Mouse (Mus musculus): ENCODE measurements around the gene Herc3. TPM values are rescaled to one million over a fixed set of nuclear protein-coding genes. Genes with fewer than 3 reads are reported as not detected.

The Herc3 gene
- total RNA-seq, 2 experiments from 2014 or later, result 57.3 to 63.8 TPM

DNA sequence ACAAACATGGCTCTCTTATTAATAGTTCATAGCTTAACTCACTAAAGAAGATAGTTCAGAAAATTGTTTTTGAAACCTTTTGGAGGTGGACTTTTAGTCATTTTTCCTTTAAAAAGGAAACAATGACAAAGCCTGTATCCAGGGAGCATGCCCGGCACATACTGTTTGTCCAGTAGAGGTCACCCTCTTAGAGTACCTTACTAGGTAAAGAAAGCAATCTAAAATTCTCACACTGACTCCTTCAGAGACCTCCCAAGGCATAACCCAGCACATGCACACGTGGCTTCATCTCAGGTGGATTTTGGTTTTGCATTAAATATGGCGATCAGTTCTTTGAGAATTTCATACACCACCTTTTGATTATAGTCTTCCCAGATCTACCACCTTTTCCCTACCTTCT, 90.4 kb downstream of the Herc3 start:
- DNase-seq, result peak in 1 of 2 experiments; percentile 42

DNA sequence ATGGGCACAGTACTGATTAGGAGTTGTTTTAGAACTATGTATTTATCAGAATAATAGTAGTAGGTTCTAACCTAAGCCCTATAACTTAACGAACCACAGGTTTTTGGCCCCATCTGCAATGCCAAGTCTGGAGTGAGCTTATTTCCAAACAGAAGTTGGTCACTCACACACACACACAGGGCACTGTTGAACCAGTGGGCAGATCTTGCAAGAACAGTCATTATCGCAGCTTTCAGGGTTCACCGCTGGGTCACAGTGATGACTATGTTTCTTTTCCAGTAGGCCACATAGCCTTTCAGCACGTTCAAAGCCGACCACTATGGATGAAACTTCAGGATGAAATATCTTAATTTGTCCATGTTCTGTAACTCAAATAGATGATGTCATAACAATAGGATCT, 91.2 kb downstream of the Herc3 start:
- no peak for DNase-seq

DNA sequence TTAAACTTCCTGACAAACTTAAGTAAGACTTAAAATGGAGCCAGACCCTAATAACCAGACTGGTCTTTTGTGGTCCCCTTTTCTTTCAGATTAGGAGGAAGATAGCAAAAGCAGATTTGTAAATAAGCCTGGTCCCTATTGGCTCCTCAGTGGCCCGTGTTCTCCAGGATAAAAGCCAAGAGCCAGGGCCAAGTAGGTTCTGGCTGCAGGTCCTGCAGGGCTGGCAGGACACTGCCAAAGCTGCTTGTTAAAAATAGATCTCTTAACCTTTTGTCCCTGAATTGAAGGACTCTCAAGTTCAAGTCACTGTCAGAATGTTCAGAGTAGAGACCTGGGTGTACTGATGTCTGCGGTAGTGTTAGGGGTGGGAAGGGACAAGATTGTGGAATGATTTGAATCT, 96.6 kb downstream of the Herc3 start:
- peak; percentile 71 to 81 for DNase-seq

DNA sequence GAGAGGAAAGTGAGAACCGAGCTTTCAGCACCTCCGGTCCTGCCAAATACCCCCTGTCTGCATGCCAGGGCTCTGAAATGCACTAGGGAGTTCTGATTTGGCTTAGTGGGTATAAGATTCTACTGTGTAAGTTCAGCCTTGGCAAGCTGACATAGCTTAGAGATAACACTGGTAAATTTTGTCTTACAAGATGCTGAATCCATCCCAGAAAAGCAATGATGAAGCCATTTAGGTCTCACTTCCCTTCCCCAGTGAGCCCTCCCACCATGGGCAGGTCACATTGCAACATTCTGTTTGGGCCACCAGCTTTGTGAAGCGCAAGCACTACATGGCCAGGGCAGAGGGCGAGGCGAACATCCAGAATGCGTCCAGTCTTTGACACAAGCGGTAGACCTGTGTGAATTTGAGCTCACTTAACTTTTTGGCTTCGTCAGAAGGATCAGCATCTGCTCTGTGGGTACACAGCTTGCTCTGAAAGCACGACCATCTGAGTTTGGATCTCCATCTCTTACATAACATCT, 98.7 kb downstream of the Herc3 start:
- peak; percentile 76 to 80 for DNase-seq

DNA sequence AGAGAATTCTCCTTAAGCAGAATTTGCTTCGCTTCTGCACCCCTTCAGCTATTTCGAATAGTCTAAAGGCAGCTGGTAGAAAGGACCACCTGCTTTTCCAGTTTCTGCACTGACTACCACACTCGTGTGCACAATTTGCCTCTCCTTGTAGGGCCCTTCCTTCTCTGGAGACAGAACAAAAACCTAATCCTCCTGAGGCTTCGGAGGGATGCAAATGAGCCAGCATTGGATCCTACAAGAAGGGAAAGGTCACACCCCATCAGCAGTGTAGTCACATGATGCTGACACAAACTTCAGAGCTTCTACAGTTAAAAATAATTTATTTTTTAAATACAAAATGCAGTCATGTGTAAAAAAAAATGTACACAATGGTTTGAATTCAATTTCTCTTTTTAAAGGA, 99.9 kb downstream of the Herc3 start:
- DNase-seq, result no peak

DNA sequence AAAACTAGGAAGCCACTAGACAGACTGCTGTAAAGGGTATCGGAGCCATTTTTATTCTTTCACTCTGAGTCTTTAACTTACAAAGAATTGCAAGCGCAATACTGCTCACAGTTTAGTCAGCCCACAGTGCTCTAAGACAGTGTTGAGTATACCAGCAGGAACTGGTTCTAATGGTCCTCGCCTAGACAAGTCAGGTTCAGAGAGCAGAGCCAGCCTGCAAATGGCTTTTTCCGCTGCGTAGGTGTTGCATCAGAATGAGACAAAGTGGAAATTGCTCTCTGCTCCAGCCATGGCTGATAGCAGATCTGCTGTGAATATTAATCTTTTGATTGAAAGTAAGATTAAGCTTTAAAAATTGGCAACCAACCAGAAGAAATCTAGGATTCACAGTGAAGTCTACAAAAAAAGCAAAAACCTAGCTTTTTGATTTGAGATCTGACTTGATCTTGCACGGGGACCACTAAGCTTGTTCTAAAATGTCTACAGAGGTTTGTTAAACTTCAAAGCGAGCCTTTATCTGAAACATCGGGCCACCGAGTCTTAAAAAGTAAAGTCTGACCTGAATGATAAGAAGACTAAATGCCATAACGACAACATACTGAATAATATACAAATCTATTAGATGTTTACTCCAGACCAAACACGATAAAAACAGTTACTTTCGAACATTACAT, 101.4 kb downstream of the Herc3 start:
- DNase-seq, result no peak

DNA sequence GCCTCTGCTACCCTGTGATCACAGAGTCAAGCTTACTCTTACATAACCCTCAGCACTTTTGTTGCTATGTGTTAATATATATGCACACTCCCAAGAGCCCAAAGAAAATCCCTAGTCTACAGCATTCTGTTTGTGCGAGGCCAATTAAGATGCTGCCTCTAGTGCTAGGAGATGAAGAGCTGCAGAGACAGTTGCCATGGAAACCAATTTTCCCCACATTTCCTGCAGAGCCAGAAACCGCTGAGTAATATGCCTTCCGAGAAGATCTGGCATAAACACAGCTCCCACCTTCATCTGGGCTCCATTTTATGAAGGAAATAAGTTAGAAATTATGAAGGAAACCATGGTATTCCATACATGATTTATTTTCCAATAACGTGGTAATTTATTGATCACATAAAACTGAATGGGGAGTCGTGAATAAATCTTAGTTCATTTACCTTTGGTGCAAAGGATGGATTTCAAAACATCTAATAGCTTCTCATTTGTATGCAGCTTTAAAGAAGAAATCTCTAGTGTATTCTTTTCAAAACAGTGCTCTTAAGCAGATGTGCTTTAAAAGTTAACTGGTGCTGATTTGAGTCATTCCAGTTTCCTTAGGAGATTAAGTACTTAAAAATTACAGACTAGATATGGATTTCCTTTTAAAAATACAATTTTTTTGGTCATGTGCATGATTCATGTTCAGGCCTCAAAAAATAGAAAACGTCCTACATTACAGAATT, 102.1 kb downstream of the Herc3 start:
- DNase-seq, result no peak

DNA sequence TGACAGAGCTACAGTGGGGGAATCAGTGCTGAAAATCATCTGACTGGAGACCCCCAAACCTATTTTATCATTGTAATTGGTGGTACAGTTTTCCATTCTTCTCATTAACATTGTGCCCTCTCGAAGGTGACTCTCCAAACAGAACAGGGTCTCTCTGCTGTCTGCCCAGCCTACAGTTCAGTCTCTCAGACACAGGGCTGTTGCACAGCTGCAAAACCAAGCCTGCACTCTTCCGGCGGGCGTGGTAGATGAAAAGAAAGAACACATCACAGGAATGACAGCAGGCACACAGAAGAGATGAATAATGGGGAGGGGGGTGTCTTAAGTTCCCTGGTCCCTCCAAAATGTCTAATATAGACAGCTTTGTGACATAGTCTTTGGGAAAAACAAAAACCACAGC, 102.9 kb downstream of the Herc3 start:
- no peak for DNase-seq

DNA sequence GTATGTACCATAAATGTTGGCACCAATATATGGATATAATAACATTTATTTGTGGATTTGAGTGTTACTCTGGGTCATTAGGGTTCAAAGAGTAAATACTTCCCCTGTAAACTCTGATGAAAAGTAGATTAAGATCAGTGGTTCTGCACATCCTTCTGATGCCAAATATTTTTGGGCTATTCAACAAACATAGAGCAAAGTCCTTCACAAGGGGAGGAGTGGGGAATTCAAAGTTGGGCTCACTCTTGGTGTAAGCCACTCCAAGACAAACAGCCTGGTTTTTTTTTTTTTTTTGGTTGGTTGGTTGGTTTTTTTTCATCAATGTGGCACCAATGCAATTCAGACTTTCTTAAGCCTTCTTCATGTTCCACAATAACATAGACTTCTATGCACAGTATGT, 106.5 kb downstream of the Herc3 start:
- DNase-seq, result no peak

DNA sequence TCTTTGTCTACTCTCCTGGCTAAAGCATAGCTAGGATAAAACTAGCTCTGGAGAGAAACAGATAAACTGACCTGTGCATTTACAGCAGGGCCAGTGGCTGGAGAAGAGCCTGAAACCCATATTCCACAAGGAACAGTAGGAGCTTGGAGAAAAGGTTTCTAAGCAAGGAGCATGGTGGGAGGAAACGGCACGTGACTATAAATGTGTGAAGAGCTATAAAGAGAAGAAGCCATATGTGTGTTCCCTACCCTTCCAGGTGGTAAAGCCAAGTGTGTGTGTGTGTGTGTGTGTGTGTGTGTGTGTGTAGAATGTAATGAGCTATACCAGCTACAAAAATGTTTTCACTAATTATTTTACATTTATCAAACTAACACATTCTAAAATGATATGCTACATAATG, 111.0 kb downstream of the Herc3 start:
- no peak for DNase-seq

DNA sequence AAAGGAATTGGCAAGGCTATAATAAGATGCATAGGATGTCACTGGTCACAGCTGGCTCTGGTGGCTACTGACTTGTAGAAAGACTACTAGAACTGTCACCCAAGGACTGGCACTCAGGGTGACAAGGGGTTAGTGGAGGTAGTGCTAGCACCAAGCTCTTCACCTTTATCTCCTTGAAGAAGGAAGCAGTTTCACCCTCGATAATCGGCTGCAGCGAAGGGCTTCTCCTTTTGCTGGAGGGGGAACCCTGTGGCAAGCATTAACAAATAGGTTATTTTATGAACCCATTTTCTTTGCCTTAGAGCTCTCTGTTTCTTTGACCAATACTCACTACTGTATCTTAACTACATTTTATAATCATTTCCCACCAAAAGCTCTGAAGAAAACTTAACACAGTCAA, 112.7 kb downstream of the Herc3 start:
- no peak for DNase-seq

DNA sequence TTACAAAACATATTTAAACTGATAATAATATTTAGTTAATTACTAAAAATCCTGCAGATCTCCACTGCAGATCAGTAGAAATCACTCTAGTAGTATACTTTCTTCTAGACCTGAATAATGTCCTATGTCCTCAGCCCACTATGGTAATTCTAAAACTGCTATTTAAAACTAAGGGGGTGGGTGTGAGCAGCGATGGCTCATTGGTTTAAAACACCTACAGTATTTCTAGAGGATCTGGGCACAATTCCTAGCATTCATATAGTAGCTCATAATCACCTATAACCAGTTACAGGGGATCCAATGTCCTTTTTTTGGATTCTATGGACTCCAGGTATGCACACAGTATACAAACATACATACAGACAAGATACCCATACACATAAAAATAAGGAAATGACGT, 115.0 kb downstream of the Herc3 start:
- no peak for DNase-seq

DNA sequence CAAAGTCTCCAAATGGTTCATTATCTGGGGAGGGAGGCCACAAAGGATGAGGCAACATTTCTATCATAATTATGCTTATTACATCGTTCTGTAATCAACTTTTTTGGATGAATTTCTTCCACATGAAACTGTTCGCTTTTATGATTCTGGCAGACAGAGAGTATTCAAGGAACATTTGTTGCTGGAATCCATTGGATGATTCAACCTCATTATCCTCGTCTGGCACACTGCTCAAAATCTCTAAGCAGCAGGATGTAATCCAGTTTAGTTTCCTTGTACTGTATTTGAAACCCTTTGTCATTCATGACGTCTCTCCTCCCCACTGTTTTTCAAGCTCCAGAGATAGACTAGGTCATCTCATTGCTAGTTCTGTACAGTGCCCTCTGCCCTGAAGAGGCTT, 115.6 kb downstream of the Herc3 start:
- DNase-seq, result peak in 1 of 2 experiments; percentile 19

DNA sequence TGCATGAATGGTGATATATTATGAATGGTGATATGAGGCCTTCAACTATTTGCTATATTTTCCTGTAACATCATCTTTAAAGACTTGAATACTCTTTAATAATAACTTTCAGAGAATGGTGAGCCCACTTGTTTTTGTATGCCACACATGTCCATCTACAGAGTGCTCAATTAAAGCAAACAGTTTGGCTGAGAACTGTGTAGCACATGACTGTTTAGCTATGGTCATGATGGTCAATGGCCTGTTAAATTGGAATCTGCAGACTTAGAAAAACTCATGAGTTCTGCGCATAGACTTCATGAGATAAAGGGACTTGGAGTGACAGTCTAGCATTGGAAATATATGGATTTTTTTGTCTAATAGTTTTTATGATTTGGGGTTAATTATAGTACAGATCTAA, 119.1 kb downstream of the Herc3 start:
- no peak for DNase-seq

DNA sequence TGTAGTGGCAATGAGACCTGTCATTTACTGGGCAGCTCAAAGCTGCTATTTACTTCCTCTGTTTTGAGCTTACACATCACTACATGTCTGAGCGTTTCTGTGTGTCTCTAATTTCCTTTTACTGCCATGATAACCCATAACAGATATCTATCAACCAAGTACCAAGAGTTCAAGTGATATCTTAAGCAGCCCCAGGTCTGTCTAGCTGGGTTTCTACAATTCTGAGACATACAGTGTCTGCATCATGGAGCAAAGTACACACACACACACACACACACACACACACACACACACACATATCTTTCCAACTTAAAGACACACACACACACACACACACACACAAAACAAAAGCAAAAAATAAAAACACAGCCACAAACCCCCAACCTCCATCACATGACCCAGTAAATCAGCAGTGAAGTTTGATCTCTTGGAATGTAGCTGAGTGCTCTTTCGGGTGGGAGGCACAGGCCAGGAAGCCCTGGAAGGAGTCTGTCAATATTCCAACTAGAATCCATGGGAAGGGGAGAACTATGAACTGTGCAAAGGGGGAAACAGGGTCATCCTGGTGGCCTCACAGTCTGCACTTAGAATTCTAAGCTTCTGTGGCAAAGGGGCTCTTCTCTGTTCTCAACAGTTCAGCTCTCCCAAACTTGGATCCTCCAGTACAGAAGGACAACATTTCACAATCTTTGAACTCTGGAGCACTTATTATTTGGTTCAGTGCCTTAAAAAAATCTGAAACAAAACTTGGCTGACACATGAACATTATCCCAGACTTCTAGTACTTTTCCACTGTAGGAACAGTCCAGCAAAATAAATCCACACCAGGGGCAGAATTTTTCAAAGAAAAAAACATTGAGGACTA, 120.1 kb downstream of the Herc3 start:
- DNase-seq, result peak in 1 of 2 experiments; percentile 38

DNA sequence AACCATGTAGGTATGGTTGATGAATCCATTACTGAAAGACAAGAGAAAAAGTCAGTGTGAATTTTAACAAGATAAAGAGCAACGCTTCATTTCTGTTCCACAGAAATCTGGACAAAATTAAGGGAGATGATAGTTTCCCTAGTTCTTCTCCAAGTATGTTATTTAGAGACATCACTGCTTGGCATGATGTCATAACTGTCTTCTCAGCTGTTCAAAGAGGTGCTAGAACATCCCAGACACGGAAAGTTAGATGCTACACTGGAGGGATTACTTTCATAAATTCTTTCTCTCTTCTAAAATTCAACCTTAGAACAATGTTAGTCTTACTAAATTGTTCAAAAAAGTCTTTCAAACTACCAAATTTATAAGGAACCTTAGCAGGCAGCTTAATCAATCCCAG, 129.3 kb downstream of the Herc3 start:
- DNase-seq, result no peak

DNA sequence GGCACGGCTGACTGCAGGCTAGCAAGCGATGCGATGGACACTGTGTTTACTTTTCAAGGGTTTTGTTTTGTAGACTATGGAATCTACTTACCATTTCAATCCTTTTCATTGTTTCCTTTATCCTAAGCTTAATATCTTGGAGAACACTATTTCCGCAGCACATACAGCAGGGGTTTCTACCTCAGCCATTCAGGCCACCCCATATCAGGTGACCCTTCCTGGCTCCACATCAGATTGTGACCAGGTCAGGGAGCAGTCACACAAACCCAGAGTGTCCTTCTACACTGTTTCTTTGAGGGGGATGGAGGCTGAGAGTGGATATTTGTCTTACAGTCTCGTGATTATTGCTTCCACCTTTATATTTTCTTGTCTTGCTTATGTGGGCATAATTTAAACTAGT, 131.4 kb downstream of the Herc3 start:
- no peak for DNase-seq

DNA sequence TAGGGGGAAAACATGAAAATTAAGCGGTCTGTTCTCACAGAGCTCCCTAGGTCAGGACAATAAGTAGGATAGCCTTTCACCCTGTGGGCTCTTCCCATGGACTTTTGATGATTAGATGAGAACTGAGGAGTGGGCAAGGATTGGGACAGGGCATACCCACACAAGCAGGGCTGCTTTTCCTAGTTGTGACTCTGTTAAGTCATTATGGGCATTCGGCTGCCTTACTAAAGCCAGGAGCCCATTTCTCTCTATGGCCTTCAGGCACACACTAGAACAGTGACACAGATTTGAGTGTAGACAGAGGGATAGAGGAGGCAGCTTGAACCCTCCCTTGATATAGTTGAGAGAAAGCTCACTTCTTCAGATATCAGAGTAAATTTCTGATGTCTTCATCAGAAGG, 132.8 kb downstream of the Herc3 start:
- DNase-seq, result no peak

DNA sequence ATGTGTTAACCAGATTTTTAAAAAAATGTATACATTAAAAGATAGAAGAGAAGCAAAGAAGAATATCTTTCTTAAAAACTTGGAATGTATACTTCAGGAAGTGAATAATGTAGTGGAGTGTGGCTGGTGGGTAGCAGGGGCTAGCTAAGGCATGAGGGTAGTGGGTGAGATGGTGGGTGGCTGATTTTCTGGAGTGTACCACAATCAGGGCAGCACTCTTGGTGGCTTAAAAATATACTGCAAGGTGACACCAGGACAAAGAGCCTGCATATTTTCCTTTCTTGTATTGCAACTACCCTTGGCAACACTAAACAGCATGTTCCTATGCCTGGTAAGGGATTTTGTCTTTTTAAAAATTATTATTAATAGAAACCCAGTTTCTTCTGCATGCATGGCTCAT, 133.3 kb downstream of the Herc3 start:
- DNase-seq, result no peak

DNA sequence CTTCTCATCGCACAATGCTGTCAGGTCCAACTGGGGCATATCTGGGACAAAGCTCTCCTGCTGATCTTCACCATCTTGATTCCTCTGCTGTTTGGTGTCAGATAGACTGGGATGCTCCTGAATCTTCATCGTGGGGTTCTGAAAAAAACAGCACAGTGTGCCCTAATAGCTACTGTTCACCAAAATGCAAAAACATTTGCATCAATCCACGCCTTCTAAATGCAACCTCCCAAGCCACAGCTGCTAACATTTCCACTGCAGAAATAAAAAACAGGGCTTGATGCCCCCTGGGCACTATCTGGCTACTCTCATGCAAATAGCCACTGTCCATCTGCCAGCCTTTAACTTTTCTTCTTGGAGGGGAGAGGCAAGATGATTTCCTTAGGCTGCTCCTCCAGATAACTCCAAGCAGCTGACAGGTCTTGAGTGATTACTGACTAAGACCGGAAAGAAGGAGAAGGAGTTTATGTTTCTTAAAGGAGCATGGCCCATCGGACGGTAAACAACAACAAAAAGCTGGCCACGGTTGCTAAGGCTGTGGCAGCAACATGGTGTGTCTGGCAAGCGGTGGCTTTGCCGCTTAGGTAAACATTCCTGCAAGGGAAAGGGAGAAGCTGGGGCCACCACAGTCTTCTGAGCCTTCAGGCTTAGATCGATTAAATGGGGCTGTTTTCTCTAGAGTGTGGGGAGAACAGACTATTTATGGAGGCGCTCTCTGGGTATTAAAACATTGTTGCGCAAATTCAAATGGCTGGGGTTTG, 134.0 kb downstream of the Herc3 start:
- no peak for DNase-seq

DNA sequence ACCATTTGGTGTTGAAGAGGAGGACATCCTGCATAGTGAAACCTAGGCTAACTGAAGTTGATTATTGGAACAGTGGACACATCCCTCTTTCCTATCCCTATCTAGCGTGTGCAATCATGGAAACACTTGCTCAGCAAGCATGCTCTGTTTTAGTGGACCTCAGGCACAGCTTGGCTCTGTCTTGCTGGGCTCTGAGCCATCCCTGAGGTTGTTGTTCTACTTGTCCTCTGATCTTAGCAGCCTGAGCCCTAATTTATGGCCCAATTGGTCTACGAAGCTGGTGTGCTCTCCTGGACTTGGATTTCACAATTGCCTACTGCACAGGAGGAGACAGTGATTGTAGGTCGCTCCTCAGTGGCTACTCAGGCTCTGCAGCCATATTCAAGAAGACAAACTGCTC, 137.0 kb downstream of the Herc3 start:
- DNase-seq, result peak; percentile 22 to 49
